Mouse (Mus musculus): Measurements from ENCODE around the gene Rab5b.

- TF ChIP-seq POLR2A (IDR thresholded peaks at IDR 0.05; ENCODE audit: borderline replicate concordance, extremely low read depth, insufficient read depth, insufficient read length, poor library complexity, severe bottlenecking) (no peak), CTCF (IDR thresholded peaks at IDR 0.05; ENCODE audit: borderline replicate concordance, extremely low read depth, insufficient read depth, insufficient read length) (no peak)
Observed at GRCm38 (mm10) chr10:128737435-128737834, 41.4 kb upstream of the Rab5b start.

Data from brain, embryonic 14.5 days (tissue).